In the genomic region with DNA sequence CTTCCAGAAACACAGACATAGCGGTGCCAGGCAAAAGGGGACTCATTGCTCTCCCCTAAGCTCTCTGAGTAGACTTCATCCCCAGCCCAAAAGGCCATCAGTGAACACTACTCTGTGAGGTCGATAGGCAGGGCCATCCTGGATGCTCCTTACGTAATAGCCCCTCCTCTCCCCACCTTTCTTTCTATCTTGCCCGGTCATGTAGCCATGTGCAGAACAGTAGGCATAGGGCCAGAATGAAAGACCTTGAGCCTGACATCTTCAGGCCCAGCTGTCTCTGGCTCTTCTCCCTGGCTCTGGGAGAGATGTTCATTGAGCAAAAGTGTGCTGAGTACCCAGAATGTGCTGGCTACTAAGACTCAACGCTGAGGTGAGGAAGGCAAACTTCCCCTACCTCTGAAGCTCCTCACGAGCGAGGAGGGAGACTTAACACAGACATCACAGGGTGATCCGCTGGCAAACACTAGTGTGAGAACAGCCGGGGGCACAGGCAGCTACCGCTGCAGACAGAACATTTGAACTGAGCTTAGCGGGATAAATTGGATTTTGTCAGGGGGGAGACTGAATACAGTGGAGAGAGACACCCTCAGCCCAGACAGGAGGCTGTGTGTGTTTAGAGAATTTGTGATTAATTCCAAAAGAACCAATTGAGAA, we compare ENCODE assay signal across 17 mouse cellular contexts. TPM values are rescaled to one million over a fixed set of nuclear protein-coding genes. Genes with fewer than 3 reads are reported as not detected.
DNase-seq lines count a peak whose midpoint lies in the region; ATAC-seq and TF ChIP-seq lines count a peak whose summit lies in the region.
"Had no signal": no experiment of that assay in that cellular context is flagged by ENCODE, and none has a peak within 500 bp of the region (broad histone marks: within the 10 kb centered on the region; RNA-seq: fewer than 3 reads in every experiment).

No protein-coding gene starts in this region.

- no peak overlapping the region for H3K4me3 ChIP-seq in midbrain, embryonic 11.5 days (ENCODE audit: low read depth, low read length)
- H3K4me3 ChIP-seq in midbrain, embryonic 16.5 days (ENCODE audit: low read depth, low read length): no peak overlapping the region
- H3K4me3 ChIP-seq: embryonic facial prominence, embryonic 15.5 days; heart, embryonic 15.5 days had no signal

- H3K9ac ChIP-seq in midbrain, embryonic 11.5 days (ENCODE audit: low read length): no peak overlapping the region
- no peak overlapping the region for H3K9ac ChIP-seq in midbrain, embryonic 16.5 days (ENCODE audit: low read depth, low read length)
- H3K9ac ChIP-seq: embryonic facial prominence, embryonic 15.5 days; heart, embryonic 15.5 days; liver, postnatal 0 days had no signal

- no peaks in the 10 kb centered on the region for H3K36me3 ChIP-seq in midbrain, embryonic 11.5 days (ENCODE audit: control insufficient read depth, insufficient read depth, low read length)
- H3K36me3 ChIP-seq in midbrain, embryonic 16.5 days (ENCODE audit: control insufficient read depth, insufficient read depth, low read length): no peaks in the 10 kb centered on the region
- H3K36me3 ChIP-seq: embryonic facial prominence, embryonic 15.5 days; heart, embryonic 15.5 days had no signal

- no peaks in the 10 kb centered on the region for H3K4me1 ChIP-seq in midbrain, embryonic 11.5 days (ENCODE audit: control insufficient read depth, insufficient read depth, low read length)
- H3K4me1 ChIP-seq in midbrain, embryonic 16.5 days (ENCODE audit: control insufficient read depth, insufficient read depth, low read length): no peaks in the 10 kb centered on the region; the same call in 1 of the 2 replicates
- H3K4me1 ChIP-seq: embryonic facial prominence, embryonic 15.5 days; heart, embryonic 15.5 days had no signal

- no peak overlapping the region for H3K27ac ChIP-seq in midbrain, embryonic 11.5 days (ENCODE audit: low read depth, low read length)
- no peak overlapping the region for H3K27ac ChIP-seq in midbrain, embryonic 16.5 days (ENCODE audit: low read length)
- H3K27ac ChIP-seq: embryonic facial prominence, embryonic 15.5 days; heart, embryonic 15.5 days had no signal

- no peak overlapping the region for H3K4me2 ChIP-seq in midbrain, embryonic 11.5 days
- no peak overlapping the region for H3K4me2 ChIP-seq in midbrain, embryonic 16.5 days (ENCODE audit: low read length)
- H3K4me2 ChIP-seq: embryonic facial prominence, embryonic 15.5 days; heart, embryonic 15.5 days had no signal

- peak; percentile 19 for DNase-seq in cerebellum, adult 11-12 months
- DNase-seq in cerebellum, postnatal 4 days (ENCODE audit: low spot score in 2 of 2): no peak
- peak; percentile 69 for DNase-seq in midbrain, embryonic 11.5 days (ENCODE audit: low spot score, missing footprints)
- peak; percentile 39 for DNase-seq in brain, embryonic 14.5 days (ENCODE audit: low read depth)
- DNase-seq in fat pad, adult 2 months (ENCODE audit: extremely low read depth, low read depth, low spot score): peak; percentile 42
- no peak for DNase-seq in layer of hippocampus, adult 9-11 months
- DNase-seq: B cell, adult 2 months; gastrocnemius, postnatal 10 days; heart, adult 18-20 months; liver, postnatal 0 days had no signal

- no peak for TF ChIP-seq CTCF in brain, embryonic 14.5 days (IDR thresholded peaks at IDR 0.05; ENCODE audit: borderline replicate concordance, extremely low read depth, insufficient read depth, insufficient read length)

- no peaks in the 10 kb centered on the region for H3K27me3 ChIP-seq in midbrain, embryonic 11.5 days (ENCODE audit: control insufficient read depth, insufficient read depth, low read length)
- no peaks in the 10 kb centered on the region for H3K27me3 ChIP-seq in midbrain, embryonic 16.5 days (ENCODE audit: control insufficient read depth, insufficient read depth, low read depth, low read length)
- H3K27me3 ChIP-seq: embryonic facial prominence, embryonic 15.5 days had no signal

- no peak for ATAC-seq in midbrain, embryonic 11.5 days (ENCODE audit: low FRiP score)
- ATAC-seq in midbrain, embryonic 16.5 days: no peak
- ATAC-seq in CD4-positive, CD25-positive, alpha-beta regulatory T cell, adult 4 months: no peak
- ATAC-seq: liver, postnatal 0 days; Patski had no signal

- no peak for TF ChIP-seq POLR2A in brain, embryonic 14.5 days (IDR thresholded peaks at IDR 0.05; ENCODE audit: borderline replicate concordance, extremely low read depth, insufficient read depth, insufficient read length, poor library complexity, severe bottlenecking)

- H3K9me3 ChIP-seq in midbrain, embryonic 11.5 days (ENCODE audit: control insufficient read depth, low read length): no peaks in the 10 kb centered on the region
- H3K9me3 ChIP-seq in midbrain, embryonic 16.5 days (replicated peaks; ENCODE audit: control insufficient read depth, low read length, poor library complexity, severe bottlenecking): no peaks in the 10 kb centered on the region
- H3K9me3 ChIP-seq: embryonic facial prominence, embryonic 15.5 days; heart, embryonic 15.5 days had no signal

- WGBS in midbrain, embryonic 11.5 days: 67% methylated on average over 11 of the region's 11 CpGs
- 54% methylated on average over 11 of the region's 11 CpGs for WGBS in midbrain, embryonic 16.5 days

RNA-seq across cellular contexts. Expression of gene Tmprss4, which starts 11.8 kb away (rescaled TPM):
- not detected in 2 replicates for polyA plus RNA-seq in midbrain, embryonic 11.5 days (2014; fragmentation: Nextera tagmentation; extraction: Ambion mirVana)
- polyA plus RNA-seq in midbrain, embryonic 16.5 days (2015; fragmentation: Nextera tagmentation; extraction: Ambion mirVana): not detected in 2 replicates
- polyA plus RNA-seq in brain, embryonic 14.5 days (2012; rRNA removed): 0.16 TPM in 1 of 2 replicates, not detected in the other
- not detected for polyA plus RNA-seq in CD4-positive, CD25-positive, alpha-beta regulatory T cell, adult 4 months (2017; shearing (Covaris generic))
- polyA plus RNA-seq: forebrain, embryonic 11.5 days; liver, postnatal 0 days; Patski had no signal

RNA-seq across cellular contexts. Expression of gene BC049352, which starts 33.8 kb away (rescaled TPM):
- not detected in 2 replicates for polyA plus RNA-seq in midbrain, embryonic 11.5 days (2014; fragmentation: Nextera tagmentation; extraction: Ambion mirVana)
- 0.12 and 0.18 TPM in 2 replicates for polyA plus RNA-seq in midbrain, embryonic 16.5 days (2015; fragmentation: Nextera tagmentation; extraction: Ambion mirVana)
- polyA plus RNA-seq in brain, embryonic 14.5 days (2012; rRNA removed): 0.10 TPM in 1 of 2 replicates, not detected in the other
- 1 to 10 TPM; 2.5 to 3.2 TPM for polyA plus RNA-seq in CD4-positive, CD25-positive, alpha-beta regulatory T cell, adult 4 months (2017; shearing (Covaris generic))
- polyA plus RNA-seq: forebrain, embryonic 11.5 days; heart, embryonic 15.5 days; limb, embryonic 14.5 days; Patski had no signal

RNA-seq across cellular contexts. Expression of gene Il10ra, which starts 53.3 kb away (rescaled TPM):
- polyA plus RNA-seq in midbrain, embryonic 11.5 days (2014; fragmentation: Nextera tagmentation; extraction: Ambion mirVana): 0.79 and 1.3 TPM in 2 replicates
- 0.48 and 0.64 TPM in 2 replicates for polyA plus RNA-seq in midbrain, embryonic 16.5 days (2015; fragmentation: Nextera tagmentation; extraction: Ambion mirVana)
- 0.54 and 0.78 TPM in 2 replicates for polyA plus RNA-seq in brain, embryonic 14.5 days (2012; rRNA removed)
- 10 to 100 TPM; 38.8 to 66.0 TPM for polyA plus RNA-seq in CD4-positive, CD25-positive, alpha-beta regulatory T cell, adult 4 months (2017; shearing (Covaris generic))
- polyA plus RNA-seq: Patski had no signal

Comparison
In these comparisons a context has a peak if more than half of its experiments do, and no peak if none do; other contexts are left out.
1. DNase-seq: peak in cerebellum, adult 11-12 months (single experiment), midbrain, embryonic 11.5 days (single experiment), brain, embryonic 14.5 days (single experiment) and fat pad, adult 2 months (single experiment); none in cerebellum, postnatal 4 days (0 of 2) and layer of hippocampus, adult 9-11 months (single experiment).
2. RNA of gene Il10ra, which starts 53.3 kb away (polyA plus RNA-seq): 38.8 to 66.0 TPM in CD4-positive, CD25-positive, alpha-beta regulatory T cell, adult 4 months; 0.79 to 1.3 TPM in midbrain, embryonic 11.5 days, 0.54 to 0.78 TPM in brain, embryonic 14.5 days and 0.48 to 0.64 TPM in midbrain, embryonic 16.5 days; every median in the first group is over 10 times any median in the second.